Mouse (Mus musculus): ENCODE data around the gene Thrb. TPM values are rescaled to one million over a fixed set of nuclear protein-coding genes. Genes with fewer than 3 reads are reported as not detected.

Thrb gene
- polyA plus RNA-seq, 1 experiment from 2014 or later, result 3.3 TPM

- WGBS, result 63% methylated on average over 3 of the region's 3 CpGs
- Histone ChIP-seq H3K36me3 (no peaks in the 10 kb centered on the region), H3K27me3 (replicated peaks) (no peaks in the 10 kb centered on the region), H3K9me3 (no peaks in the 10 kb centered on the region), H3K4me3 (replicated peaks) (no peak overlapping the region), H3K4me1 (no peaks in the 10 kb centered on the region), H3K4me2 (no peak overlapping the region), H3K27ac (no peak overlapping the region), H3K9ac (no peak overlapping the region)
- ATAC-seq (ENCODE audit: insufficient read depth, low FRiP score, low read depth), result no peak
These were observed 323.3 kb downstream of the Thrb start for GRCm38 (mm10) chr14:17983390-17983789.

DNA sequence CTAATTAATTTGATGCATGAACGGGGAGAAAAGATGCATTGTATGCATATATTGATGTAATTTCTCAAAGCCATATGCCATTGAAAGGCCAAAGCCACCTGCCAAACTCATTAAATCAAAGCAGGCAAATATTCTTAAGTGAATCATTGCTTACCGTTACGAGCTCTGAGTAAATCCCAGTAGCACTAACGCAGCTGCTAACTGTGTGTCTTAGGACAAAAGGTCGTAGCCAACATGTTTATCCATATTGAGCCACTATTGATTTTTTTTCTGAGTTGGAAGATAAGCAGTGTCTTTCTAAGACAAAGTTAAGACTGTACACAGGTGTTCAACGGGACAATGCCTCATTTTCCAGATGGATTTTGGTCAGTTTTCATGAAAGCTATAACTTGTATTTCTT is 323.8 kb downstream of the Thrb start:
- Histone ChIP-seq H3K27ac (no peak overlapping the region), H3K36me3 (no peaks in the 10 kb centered on the region), H3K4me3 (replicated peaks) (no peak overlapping the region), H3K4me1 (no peaks in the 10 kb centered on the region), H3K9ac (no peak overlapping the region), H3K9me3 (no peaks in the 10 kb centered on the region), H3K4me2 (no peak overlapping the region), H3K27me3 (replicated peaks) (no peaks in the 10 kb centered on the region)
- ATAC-seq (ENCODE audit: insufficient read depth, low FRiP score, low read depth), result no peak
- WGBS, result 34% methylated on average over 6 of the region's 6 CpGs

- Histone ChIP-seq H3K4me3 (replicated peaks) (no peak overlapping the region), H3K27me3 (replicated peaks) (no peaks in the 10 kb centered on the region), H3K36me3 (no peaks in the 10 kb centered on the region), H3K4me1 (no peaks in the 10 kb centered on the region), H3K9ac (no peak overlapping the region), H3K4me2 (no peak overlapping the region), H3K9me3 (no peaks in the 10 kb centered on the region), H3K27ac (no peak overlapping the region)
- ATAC-seq (ENCODE audit: insufficient read depth, low FRiP score, low read depth), result no peak
- WGBS, result 76% methylated on average over 2 of the region's 2 CpGs
These were observed 328.5 kb downstream of the Thrb start for GRCm38 (mm10) chr14:17988580-17988979.

DNA sequence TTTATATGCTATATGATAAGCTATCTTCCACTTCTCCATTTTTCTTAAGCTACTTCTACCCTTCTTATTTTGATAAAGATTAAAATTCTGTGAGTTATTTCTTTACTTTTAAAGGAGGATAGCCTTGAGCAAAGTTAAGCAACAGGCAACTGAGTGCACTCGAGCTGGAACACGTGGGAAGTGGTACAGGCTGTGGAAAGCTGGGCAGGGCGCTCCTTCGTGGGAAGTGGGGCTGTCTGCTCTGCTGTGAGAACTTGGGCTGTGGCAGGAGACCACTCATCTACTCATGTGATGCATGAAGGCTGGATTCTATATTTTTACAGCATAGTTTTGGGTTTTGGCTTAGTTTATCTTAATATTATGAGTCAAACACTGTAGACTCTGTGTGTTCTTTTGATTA is 329.1 kb downstream of the Thrb start:
- 59% methylated on average over 4 of the region's 4 CpGs for WGBS
- no peaks in the 10 kb centered on the region for H3K4me1 ChIP-seq
- no peaks in the 10 kb centered on the region for H3K27me3 ChIP-seq (replicated peaks)
- ATAC-seq (ENCODE audit: insufficient read depth, low FRiP score, low read depth), result no peak
- H3K9ac ChIP-seq, result no peak overlapping the region
- no peak overlapping the region for H3K4me2 ChIP-seq
- H3K4me3 ChIP-seq (replicated peaks), result no peak overlapping the region
- no peak overlapping the region for H3K27ac ChIP-seq
- no peaks in the 10 kb centered on the region for H3K36me3 ChIP-seq
- no peaks in the 10 kb centered on the region for H3K9me3 ChIP-seq

DNA sequence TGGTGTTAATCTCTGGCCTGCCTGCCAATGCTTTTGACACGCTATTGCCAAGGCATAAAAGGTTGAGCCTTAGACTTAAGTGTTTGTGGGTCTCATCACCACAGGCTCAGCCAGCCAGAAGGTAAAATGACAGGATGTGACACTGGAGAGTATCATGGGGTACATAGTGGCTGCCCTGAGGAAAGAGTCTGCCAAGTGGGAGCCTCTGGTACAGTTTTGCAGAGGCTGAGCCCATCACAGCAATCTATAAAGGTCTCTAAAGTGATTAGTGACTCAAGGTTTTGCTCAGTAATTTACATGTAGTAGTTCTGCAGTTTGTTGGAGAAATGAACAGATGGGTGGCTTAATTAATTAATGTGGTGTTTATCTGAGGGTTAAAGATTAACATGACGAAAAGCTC is 330.1 kb downstream of the Thrb start:
- no peak for ATAC-seq (ENCODE audit: insufficient read depth, low FRiP score, low read depth)
- H3K4me2 ChIP-seq, result no peak overlapping the region
- H3K27me3 ChIP-seq (replicated peaks), result no peaks in the 10 kb centered on the region
- 73% methylated on average over 2 of the region's 2 CpGs for WGBS
- H3K9ac ChIP-seq, result no peak overlapping the region
- H3K4me3 ChIP-seq (replicated peaks), result no peak overlapping the region
- no peak overlapping the region for H3K27ac ChIP-seq
- H3K9me3 ChIP-seq, result no peaks in the 10 kb centered on the region
- H3K4me1 ChIP-seq, result no peaks in the 10 kb centered on the region
- no peaks in the 10 kb centered on the region for H3K36me3 ChIP-seq

DNA sequence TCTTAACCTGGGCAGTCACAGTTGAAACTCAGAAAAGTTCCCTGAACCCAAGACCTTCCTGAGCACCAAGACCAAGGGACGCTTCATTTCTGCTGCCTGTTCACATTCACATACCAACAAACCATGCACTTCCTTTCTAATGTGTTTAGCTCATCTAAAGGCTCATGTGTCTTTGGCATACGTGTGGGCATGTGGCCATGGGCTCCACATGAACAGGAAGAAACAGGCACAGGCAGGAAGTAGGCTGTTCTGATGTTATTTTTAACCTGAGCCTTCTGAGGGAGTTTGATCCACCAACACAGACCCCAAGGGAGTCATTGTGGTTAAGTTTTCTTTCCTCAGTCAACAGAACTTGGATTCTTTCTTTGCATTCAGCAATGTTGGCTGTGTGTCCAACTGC is 341.8 kb downstream of the Thrb start:
- no peak overlapping the region for H3K9ac ChIP-seq
- ATAC-seq (ENCODE audit: insufficient read depth, low FRiP score, low read depth), result no peak
- WGBS, result 62% methylated on average over 2 of the region's 2 CpGs
- H3K4me1 ChIP-seq, result no peaks in the 10 kb centered on the region
- H3K27me3 ChIP-seq (replicated peaks), result no peaks in the 10 kb centered on the region
- H3K9me3 ChIP-seq, result no peaks in the 10 kb centered on the region
- no peak overlapping the region for H3K4me2 ChIP-seq
- H3K4me3 ChIP-seq (replicated peaks), result no peak overlapping the region
- no peaks in the 10 kb centered on the region for H3K36me3 ChIP-seq
- H3K27ac ChIP-seq, result no peak overlapping the region

DNA sequence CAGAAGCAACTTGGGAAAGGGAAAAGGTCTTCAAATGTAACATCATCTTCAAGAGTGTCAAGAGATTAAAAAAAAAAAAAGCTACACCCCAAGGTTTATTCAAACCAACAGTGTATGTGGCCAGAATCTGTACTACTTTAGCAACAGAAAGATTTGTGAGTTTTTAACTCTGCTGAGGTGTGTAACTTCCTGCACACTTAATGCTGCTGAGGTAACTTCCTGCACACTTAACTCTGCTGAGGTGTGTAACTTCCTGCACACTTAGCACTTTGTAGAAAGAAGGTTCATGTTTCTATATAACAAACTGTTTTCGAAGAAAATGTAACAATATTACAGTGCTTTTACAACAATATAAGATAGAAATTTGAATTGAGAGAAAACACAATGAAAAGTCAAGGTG is 343.6 kb downstream of the Thrb start:
- no peak for ATAC-seq (ENCODE audit: insufficient read depth, low FRiP score, low read depth)
- Histone ChIP-seq H3K9me3 (no peaks in the 10 kb centered on the region), H3K36me3 (no peaks in the 10 kb centered on the region), H3K27ac (no peak overlapping the region), H3K9ac (no peak overlapping the region), H3K27me3 (replicated peaks) (no peaks in the 10 kb centered on the region), H3K4me3 (replicated peaks) (no peak overlapping the region), H3K4me1 (no peaks in the 10 kb centered on the region), H3K4me2 (no peak overlapping the region)
- 69% methylated on average over 1 of the region's 1 CpGs for WGBS

GRCm38 (mm10) chr14:18008524-18008923 is 348.5 kb downstream of the Thrb start:
- Histone ChIP-seq H3K9me3 (no peaks in the 10 kb centered on the region), H3K27me3 (replicated peaks) (no peaks in the 10 kb centered on the region), H3K27ac (no peak overlapping the region), H3K4me1 (no peaks in the 10 kb centered on the region), H3K9ac (no peak overlapping the region), H3K4me3 (replicated peaks) (no peak overlapping the region), H3K36me3 (no peaks in the 10 kb centered on the region), H3K4me2 (no peak overlapping the region)
- WGBS, result 77% methylated on average over 3 of the region's 3 CpGs
- ATAC-seq (ENCODE audit: insufficient read depth, low FRiP score, low read depth), result no peak

DNA sequence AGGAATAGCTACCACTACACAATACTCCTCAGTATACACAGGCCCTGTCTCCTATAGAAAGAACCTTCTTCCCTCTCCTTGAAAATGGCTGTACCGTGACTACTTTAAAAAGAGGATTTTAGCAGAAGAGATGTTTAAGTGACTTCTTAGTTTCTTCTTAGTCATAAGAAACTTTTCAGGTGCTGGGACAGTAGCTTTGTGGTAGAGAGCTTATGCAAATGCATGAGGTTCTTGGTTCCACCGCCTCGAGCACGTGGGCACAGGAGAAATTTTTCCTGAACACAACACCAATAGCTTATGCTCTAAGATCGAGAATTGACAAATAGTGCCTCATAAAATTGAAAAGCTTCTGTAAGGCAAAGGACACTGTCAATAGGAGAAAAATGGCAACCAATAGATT is 356.5 kb downstream of the Thrb start:
- no peak overlapping the region for H3K4me3 ChIP-seq (replicated peaks)
- H3K9me3 ChIP-seq, result no peaks in the 10 kb centered on the region
- no peaks in the 10 kb centered on the region for H3K4me1 ChIP-seq
- WGBS, result 87% methylated on average over 5 of the region's 5 CpGs
- H3K9ac ChIP-seq, result no peak overlapping the region
- no peaks in the 10 kb centered on the region for H3K27me3 ChIP-seq (replicated peaks)
- no peak for ATAC-seq (ENCODE audit: insufficient read depth, low FRiP score, low read depth)
- no peak overlapping the region for H3K27ac ChIP-seq
- H3K4me2 ChIP-seq, result no peak overlapping the region
- H3K36me3 ChIP-seq, result no peaks in the 10 kb centered on the region

DNA sequence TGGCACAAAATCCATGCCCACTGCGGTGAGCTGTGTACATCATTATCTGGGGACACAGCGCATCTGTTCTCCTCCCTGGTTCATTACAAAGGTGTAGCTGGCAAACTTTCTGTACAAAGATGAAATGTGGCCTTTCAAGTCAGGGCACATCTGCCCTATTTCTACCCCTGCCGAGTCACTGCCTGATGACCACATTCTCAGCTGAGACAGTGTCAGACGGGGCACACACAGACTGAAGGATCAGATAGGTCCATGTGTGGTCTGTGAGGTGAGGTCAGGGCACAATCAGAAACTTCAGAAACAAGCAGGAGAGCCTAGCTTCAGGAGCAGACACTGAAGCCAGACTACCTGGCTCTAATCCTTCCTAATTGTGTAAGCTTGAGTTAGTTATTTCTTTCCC is 360.1 kb downstream of the Thrb start:
- no peaks in the 10 kb centered on the region for H3K27me3 ChIP-seq (replicated peaks)
- H3K4me3 ChIP-seq (replicated peaks), result no peak overlapping the region
- H3K36me3 ChIP-seq, result no peaks in the 10 kb centered on the region
- 75% methylated on average over 4 of the region's 4 CpGs for WGBS
- no peak overlapping the region for H3K27ac ChIP-seq
- H3K4me1 ChIP-seq, result no peaks in the 10 kb centered on the region
- no peak for ATAC-seq (ENCODE audit: insufficient read depth, low FRiP score, low read depth)
- no peak overlapping the region for H3K9ac ChIP-seq
- H3K4me2 ChIP-seq, result no peak overlapping the region
- H3K9me3 ChIP-seq, result no peaks in the 10 kb centered on the region

DNA sequence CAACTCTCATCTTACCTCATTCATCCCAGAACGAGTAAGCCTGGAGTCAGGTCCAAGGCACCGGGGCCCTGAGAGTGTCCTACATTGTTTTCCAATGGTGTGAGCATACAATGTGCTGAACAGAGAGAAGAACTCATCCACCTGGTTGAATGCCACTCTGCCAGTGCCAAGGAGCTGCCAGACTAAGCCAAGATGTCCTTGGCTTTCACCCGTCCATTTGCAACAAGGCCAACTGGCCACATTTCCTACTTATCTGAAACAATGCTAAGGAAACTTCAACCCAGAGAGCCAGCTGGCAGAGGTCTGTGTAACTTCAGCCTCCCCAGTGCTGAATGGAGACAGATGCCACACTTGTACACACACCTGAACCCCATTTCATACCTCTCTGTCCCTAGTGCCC is 360.6 kb downstream of the Thrb start:
- Histone ChIP-seq H3K4me1 (no peaks in the 10 kb centered on the region), H3K4me3 (replicated peaks) (no peak overlapping the region), H3K9me3 (no peaks in the 10 kb centered on the region), H3K27ac (no peak overlapping the region), H3K36me3 (no peaks in the 10 kb centered on the region), H3K4me2 (no peak overlapping the region), H3K27me3 (replicated peaks) (no peaks in the 10 kb centered on the region), H3K9ac (no peak overlapping the region)
- WGBS, result 86% methylated on average over 3 of the region's 3 CpGs
- no peak for ATAC-seq (ENCODE audit: insufficient read depth, low FRiP score, low read depth)

- ATAC-seq (ENCODE audit: insufficient read depth, low FRiP score, low read depth), result no peak
- no peaks in the 10 kb centered on the region for H3K4me1 ChIP-seq
These were observed 361.7 kb downstream of the Thrb start for GRCm38 (mm10) chr14:18021726-18022125.

DNA sequence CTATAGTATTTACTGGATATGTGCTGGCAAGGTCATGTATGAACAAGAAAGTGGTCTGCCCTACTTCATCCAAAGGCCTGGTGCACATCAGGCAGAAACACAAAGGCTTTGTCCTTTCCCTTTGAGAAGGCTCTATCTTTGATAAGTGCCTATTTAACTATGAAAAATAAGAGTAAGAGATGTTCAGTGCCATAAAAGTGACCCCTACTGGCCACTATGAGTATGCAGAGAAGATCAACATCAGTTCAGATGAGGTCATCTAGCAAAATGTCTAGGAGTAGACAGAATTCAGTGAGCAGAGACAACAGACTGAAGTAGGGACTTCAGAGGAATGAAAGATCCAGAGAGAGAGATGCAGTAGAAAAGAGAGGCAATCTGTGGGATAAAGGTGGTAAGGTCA is 362.3 kb downstream of the Thrb start:
- Histone ChIP-seq H3K36me3 (no peaks in the 10 kb centered on the region), H3K9ac (no peak overlapping the region), H3K4me3 (replicated peaks) (no peak overlapping the region), H3K4me2 (no peak overlapping the region), H3K27ac (no peak overlapping the region), H3K9me3 (no peaks in the 10 kb centered on the region), H3K4me1 (no peaks in the 10 kb centered on the region), H3K27me3 (replicated peaks) (no peaks in the 10 kb centered on the region)
- ATAC-seq (ENCODE audit: insufficient read depth, low FRiP score, low read depth), result no peak

More at GRCm38 (mm10) chr14:18021726-18022125, 361.7 kb downstream of the Thrb start:
- 60% methylated on average over 2 of the region's 2 CpGs for WGBS
- Histone ChIP-seq H3K36me3 (no peaks in the 10 kb centered on the region), H3K4me3 (replicated peaks) (no peak overlapping the region), H3K9me3 (no peaks in the 10 kb centered on the region), H3K27me3 (replicated peaks) (no peaks in the 10 kb centered on the region), H3K9ac (no peak overlapping the region), H3K4me2 (no peak overlapping the region), H3K27ac (no peak overlapping the region)

Measured in stomach, embryonic 15.5 days (tissue).